Mouse (Mus musculus): ENCODE data around the gene Dpf1. TPM values are rescaled to one million over a fixed set of nuclear protein-coding genes. Genes with fewer than 3 reads are reported as not detected.
A peak's percentile ranks its signal among the peaks of the same experiment; 100 is the strongest.

Gene Dpf1
- polyA plus RNA-seq, 1 experiment: 0.47 TPM

DNA sequence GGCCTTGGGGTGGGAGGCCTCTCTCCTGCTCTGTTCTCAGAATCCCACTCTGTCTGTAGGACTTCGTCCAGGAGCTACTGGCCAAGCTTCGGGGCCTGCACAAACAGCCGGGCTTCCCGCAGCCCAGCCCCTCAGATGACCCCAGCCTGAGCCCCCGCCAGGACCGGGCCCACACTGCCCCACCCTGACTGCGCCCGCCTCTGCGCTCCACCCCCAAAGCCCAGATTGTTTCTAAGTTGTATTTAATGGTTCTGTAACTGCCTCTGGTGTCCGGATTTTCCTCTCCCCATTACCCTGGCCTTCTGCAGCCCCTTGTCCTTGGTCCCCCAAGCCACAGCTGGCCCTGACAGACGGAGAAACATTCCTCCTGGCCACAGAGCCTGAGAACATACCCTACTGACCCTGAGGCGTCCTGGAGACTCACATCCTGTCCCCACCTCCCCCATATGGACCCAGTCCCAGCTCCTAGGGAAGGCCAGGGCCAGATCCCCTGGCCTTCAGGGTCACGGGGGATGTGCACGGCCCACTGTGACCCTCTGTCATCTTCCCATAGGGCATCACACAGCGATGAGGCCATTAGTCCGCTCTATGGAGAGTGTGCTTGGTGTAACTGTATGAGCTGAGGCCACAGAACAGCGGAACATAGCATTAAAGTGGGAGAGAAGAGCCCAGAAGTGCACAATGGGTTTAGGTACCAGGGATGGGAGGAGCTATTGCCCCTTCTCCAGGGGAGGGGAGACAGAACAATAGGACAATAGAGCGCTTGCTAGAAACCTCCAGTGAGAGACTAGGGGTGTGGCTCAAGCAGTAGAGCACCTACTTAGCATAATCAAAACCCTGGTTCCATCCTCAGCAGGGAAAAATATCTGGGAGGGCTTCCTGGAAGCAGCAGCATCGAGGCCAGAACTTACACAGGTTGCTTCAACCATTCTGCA lies 10.4 kb upstream of the Dpf1 start:
- WGBS: 61% methylated on average over 19 of the region's 19 CpGs
- peaks cover 11% of the 10 kb centered on the region for H3K4me1 ChIP-seq (ENCODE audit: control insufficient read depth, insufficient read depth, insufficient read length, low read length)
- no peak overlapping the region for H3K4me3 ChIP-seq (ENCODE audit: low read depth, low read length)
- peak overlapping the region; percentile 23; the same call in 1 of the 2 replicates for H3K27ac ChIP-seq (ENCODE audit: insufficient read depth, low read depth, low read length)
- TF ChIP-seq CTCF (IDR thresholded peaks at IDR 0.05; ENCODE audit: extremely low read depth, insufficient read length, insufficient replicate concordance, low read depth, low read length): no peak
- no peak for TF ChIP-seq POLR2A (IDR thresholded peaks at IDR 0.05; ENCODE audit: low read depth, low read length)
- no peaks in the 10 kb centered on the region for H3K36me3 ChIP-seq (ENCODE audit: control insufficient read depth, insufficient read depth, low read length)
- no peaks in the 10 kb centered on the region for H3K27me3 ChIP-seq (ENCODE audit: control insufficient read depth, insufficient read depth, low read length)

DNA sequence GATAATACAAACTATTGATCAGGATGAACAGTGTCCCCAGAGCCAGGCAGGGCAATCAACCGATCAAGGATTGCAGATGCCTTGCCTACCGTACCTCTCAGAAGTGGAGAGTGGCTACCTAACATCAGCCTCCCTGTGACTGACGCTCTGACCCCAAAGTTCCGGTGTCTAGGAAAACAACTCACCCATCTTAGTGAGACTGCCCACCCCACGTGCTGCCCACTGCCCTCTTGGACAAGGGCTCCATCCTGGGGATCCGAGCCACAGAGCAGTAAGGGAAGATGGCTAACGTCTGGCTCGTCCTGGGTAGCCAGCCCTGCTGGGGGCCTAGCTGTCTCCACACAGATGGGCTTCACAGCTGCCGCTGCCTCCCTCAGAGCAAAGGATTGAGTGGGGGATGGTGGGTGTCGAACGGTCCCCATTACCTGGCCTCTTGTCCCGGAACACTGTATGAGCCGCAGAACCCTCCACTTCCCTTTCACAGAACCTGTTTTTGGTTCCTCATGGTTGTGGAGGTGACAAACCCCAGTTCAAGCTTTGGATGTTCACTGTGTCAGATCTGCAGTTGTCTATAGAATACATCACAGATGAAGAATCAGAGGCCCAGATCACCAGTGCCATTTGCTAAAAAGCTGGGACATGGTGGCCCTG lies 9.5 kb upstream of the Dpf1 start:
- Histone ChIP-seq H3K36me3 (ENCODE audit: control insufficient read depth, insufficient read depth, low read length) (no peaks in the 10 kb centered on the region), H3K4me1 (ENCODE audit: control insufficient read depth, insufficient read depth, insufficient read length, low read length) (peaks cover 3% of the 10 kb centered on the region), H3K4me3 (ENCODE audit: low read depth, low read length) (no peak overlapping the region), H3K27me3 (ENCODE audit: control insufficient read depth, insufficient read depth, low read length) (no peaks in the 10 kb centered on the region), H3K27ac (ENCODE audit: insufficient read depth, low read depth, low read length) (no peak overlapping the region)
- TF ChIP-seq POLR2A (IDR thresholded peaks at IDR 0.05; ENCODE audit: low read depth, low read length) (no peak), CTCF (IDR thresholded peaks at IDR 0.05; ENCODE audit: extremely low read depth, insufficient read length, insufficient replicate concordance, low read depth, low read length) (no peak)
- 85% methylated on average over 13 of the region's 13 CpGs for WGBS

DNA sequence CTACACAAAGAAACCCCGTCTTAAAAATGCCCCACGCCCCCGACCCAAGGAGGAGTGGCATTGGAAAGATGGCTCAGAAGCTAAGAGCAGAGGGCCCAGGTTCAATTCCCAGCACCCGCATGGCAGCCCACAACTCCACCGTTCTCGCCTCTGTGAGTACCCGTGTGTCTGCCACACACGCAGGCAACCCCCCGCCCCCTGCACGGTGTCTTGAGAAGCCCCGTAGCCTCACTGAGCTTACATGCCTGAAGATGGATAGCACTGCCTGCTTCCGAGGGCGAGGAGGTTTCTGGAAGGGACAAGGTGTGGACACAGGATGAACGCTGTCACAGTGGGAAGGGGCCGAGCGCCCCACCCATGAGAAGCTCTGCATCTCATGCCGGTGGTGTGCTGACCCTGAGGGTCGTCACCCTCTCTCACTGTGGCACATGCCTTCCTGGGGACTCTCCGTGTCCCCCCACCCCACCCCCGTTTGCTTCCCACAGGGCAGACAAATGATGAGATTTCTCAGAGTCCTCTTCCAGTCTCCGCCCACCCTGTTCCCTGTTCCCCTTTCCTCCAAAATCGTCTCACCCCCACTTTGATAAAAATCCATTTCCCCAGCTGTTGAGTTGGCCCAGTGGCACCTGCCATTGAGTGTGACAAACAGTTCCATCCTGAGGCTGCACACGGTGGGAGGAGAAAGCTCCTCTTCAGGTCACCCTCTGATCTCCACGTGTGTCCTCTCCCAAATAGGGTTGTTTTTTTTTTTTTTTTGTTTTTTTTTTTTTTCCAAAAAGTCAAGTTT lies 7.7 kb upstream of the Dpf1 start:
- Histone ChIP-seq H3K27ac (ENCODE audit: insufficient read depth, low read depth, low read length) (no peak overlapping the region), H3K36me3 (ENCODE audit: control insufficient read depth, insufficient read depth, low read length) (no peaks in the 10 kb centered on the region), H3K4me3 (ENCODE audit: low read depth, low read length) (no peak overlapping the region), H3K27me3 (ENCODE audit: control insufficient read depth, insufficient read depth, low read length) (no peaks in the 10 kb centered on the region), H3K4me1 (ENCODE audit: control insufficient read depth, insufficient read depth, insufficient read length, low read length) (no peaks in the 10 kb centered on the region; the same call in 1 of the 2 replicates)
- whole genome bisulfite sequencing: 77% methylated on average over 24 of the region's 24 CpGs
- no peak for TF ChIP-seq POLR2A (IDR thresholded peaks at IDR 0.05; ENCODE audit: low read depth, low read length)
- no peak for TF ChIP-seq CTCF (IDR thresholded peaks at IDR 0.05; ENCODE audit: extremely low read depth, insufficient read length, insufficient replicate concordance, low read depth, low read length)

DNA sequence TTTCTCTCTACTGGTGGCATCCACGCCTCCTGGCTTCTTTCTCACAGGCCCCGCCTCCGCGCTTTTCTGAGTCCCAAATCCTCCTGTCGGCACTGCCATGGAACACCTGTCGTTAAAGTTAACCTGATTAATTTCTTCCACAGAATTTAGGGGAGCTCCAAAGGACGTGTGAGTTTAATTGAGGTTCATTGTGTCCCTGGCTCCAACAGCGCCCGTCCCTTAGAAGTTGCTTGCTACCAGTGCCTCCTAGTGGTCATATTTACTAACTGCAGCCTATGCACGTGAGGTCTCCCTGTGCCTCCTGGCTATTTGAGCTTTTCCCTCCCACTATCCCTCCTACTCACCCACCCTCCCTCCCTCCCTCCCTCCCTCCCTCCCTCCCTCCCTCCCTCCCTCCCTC lies 6.8 kb upstream of the Dpf1 start:
- Histone ChIP-seq H3K27ac (ENCODE audit: insufficient read depth, low read depth, low read length) (no peak overlapping the region), H3K4me1 (ENCODE audit: control insufficient read depth, insufficient read depth, insufficient read length, low read length) (no peaks in the 10 kb centered on the region; the same call in 1 of the 2 replicates), H3K27me3 (ENCODE audit: control insufficient read depth, insufficient read depth, low read length) (no peaks in the 10 kb centered on the region), H3K36me3 (ENCODE audit: control insufficient read depth, insufficient read depth, low read length) (no peaks in the 10 kb centered on the region), H3K4me3 (ENCODE audit: low read depth, low read length) (no peak overlapping the region)
- TF ChIP-seq POLR2A (IDR thresholded peaks at IDR 0.05; ENCODE audit: low read depth, low read length): no peak
- peak; percentile 86; the same call in 1 of the 2 replicates for TF ChIP-seq CTCF (IDR thresholded peaks at IDR 0.05; ENCODE audit: extremely low read depth, insufficient read length, insufficient replicate concordance, low read depth, low read length)
- WGBS: 6% methylated on average over 10 of the region's 10 CpGs

DNA sequence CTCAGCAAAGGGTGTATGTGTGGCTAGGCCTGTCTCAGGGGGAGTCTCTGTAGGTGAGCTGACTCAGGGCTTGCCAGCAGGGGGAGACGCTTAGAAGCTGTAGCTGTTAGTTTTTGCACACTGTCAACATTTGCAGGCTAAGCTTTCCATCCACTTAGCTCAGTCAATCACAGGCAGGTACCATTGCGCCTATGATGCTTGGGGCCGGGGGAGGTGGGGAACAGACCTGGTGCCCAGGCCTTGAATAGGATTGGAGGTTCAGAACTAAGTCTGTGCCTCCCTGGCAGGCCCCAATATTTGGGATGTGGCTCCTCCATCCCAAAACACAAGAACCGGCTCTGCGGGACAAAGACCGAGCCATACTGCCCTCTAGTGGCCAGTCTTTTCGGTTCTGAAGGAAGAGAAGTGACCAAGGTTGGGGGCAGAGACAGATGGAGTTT lies 2.6 kb upstream of the Dpf1 start:
- 4% methylated on average over 7 of the region's 7 CpGs for WGBS
- H3K27me3 ChIP-seq (ENCODE audit: control insufficient read depth, insufficient read depth, low read length): peaks cover 28% of the 10 kb centered on the region
- TF ChIP-seq POLR2A (IDR thresholded peaks at IDR 0.05; ENCODE audit: low read depth, low read length) (no peak), CTCF (IDR thresholded peaks at IDR 0.05; ENCODE audit: extremely low read depth, insufficient read length, insufficient replicate concordance, low read depth, low read length) (peak; percentile 85; the same call in 1 of the 2 replicates)
- H3K4me3 ChIP-seq (ENCODE audit: low read depth, low read length): no peak overlapping the region
- H3K4me1 ChIP-seq (ENCODE audit: control insufficient read depth, insufficient read depth, insufficient read length, low read length): peaks cover 6% of the 10 kb centered on the region
- H3K36me3 ChIP-seq (ENCODE audit: control insufficient read depth, insufficient read depth, low read length): no peaks in the 10 kb centered on the region
- no peak overlapping the region for H3K27ac ChIP-seq (ENCODE audit: insufficient read depth, low read depth, low read length)

DNA sequence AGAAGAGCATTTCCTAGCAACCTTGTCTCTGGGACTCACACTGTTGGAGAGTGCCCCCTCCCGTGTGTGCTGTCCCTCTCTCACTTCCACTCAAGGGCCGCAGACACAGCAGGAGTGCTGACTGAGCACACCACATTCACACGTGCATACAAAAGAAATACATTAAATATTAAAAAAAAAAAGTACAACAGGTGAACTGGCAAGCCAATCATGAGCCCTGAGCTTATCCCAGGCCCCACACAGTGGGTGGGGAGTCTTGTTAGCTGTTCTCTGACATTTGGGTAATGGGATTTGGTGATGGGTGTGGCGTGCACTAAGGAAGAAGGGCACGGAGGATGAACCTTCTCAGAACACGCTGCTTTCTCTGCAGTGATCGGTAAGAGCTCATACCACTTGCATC lies 1.1 kb upstream of the Dpf1 start:
- H3K4me1 ChIP-seq (ENCODE audit: control insufficient read depth, insufficient read depth, insufficient read length, low read length): peaks cover 11% of the 10 kb centered on the region
- WGBS: 51% methylated on average over 7 of the region's 7 CpGs
- H3K27ac ChIP-seq (ENCODE audit: insufficient read depth, low read depth, low read length): no peak overlapping the region
- H3K36me3 ChIP-seq (ENCODE audit: control insufficient read depth, insufficient read depth, low read length): no peaks in the 10 kb centered on the region
- H3K27me3 ChIP-seq (ENCODE audit: control insufficient read depth, insufficient read depth, low read length): peaks cover 33% of the 10 kb centered on the region
- TF ChIP-seq POLR2A (IDR thresholded peaks at IDR 0.05; ENCODE audit: low read depth, low read length) (no peak), CTCF (IDR thresholded peaks at IDR 0.05; ENCODE audit: extremely low read depth, insufficient read length, insufficient replicate concordance, low read depth, low read length) (no peak)
- no peak overlapping the region for H3K4me3 ChIP-seq (ENCODE audit: low read depth, low read length)
